Comparison of ENCODE assay signal across 12 mouse cellular contexts in the genomic region with DNA sequence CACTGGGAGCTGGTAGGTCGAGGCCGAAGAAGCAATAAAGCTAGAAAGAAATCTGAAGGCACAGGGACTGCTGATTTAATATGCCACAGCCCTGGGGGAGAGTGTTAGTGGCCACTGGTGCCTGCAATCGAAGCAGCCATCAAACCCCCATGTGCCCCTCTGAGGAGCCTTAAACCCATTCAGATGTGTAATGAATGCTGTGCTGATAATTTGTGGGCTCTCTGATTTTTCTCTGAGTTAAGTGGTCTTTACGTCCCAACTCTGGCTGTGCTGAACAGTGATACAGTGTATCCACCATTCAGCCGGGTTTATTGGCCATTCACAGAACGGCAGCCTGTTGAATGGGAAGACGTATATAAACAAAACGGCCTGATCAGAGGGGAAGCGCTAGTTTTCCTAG.
DNase-seq lines count a peak whose midpoint lies in the region; ATAC-seq and TF ChIP-seq lines count a peak whose summit lies in the region.
"Had no signal": no experiment of that assay in that cellular context is flagged by ENCODE, and none has a peak within 500 bp of the region (broad histone marks: within the 10 kb centered on the region; RNA-seq: fewer than 3 reads in every experiment).

No protein-coding gene starts in this region.

- no peak for DNase-seq in hindbrain, embryonic 11.5 days (ENCODE audit: low spot score)
- DNase-seq in hindbrain, embryonic 10.5 days (ENCODE audit: low spot score) = no peak
- no peak for DNase-seq in midbrain, embryonic 10.5 days (ENCODE audit: low spot score)
- no peak for DNase-seq in hindbrain, embryonic 14.5 days (ENCODE audit: low spot score)
- no peak for DNase-seq in cerebellum, adult 2 months
- no peak for DNase-seq in right cerebral cortex, postnatal 25 days
- DNase-seq: adrenal gland, postnatal 25 days; liver, embryonic 13.5 days; thymus, postnatal 36 days had no signal

- no peak overlapping the region for H3K9ac ChIP-seq in hindbrain, embryonic 11.5 days (ENCODE audit: low read depth, low read length)
- H3K9ac ChIP-seq in midbrain, embryonic 12.5 days (replicated peaks) = no peak overlapping the region
- H3K9ac ChIP-seq in hindbrain, embryonic 14.5 days = no peak overlapping the region
- no peak overlapping the region for H3K9ac ChIP-seq in neural tube, embryonic 13.5 days
- H3K9ac ChIP-seq: liver, embryonic 13.5 days had no signal

- TF ChIP-seq POLR2A in cerebellum, adult 2 months (IDR thresholded peaks at IDR 0.05; ENCODE audit: borderline replicate concordance, insufficient read depth, low read length) = no peak

- no peaks in the 10 kb centered on the region for H3K9me3 ChIP-seq in hindbrain, embryonic 11.5 days (ENCODE audit: control insufficient read depth, low read length)
- H3K9me3 ChIP-seq in hindbrain, embryonic 10.5 days = no peaks in the 10 kb centered on the region
- H3K9me3 ChIP-seq in midbrain, embryonic 12.5 days = no peaks in the 10 kb centered on the region
- H3K9me3 ChIP-seq in midbrain, embryonic 10.5 days (replicated peaks) = no peaks in the 10 kb centered on the region
- H3K9me3 ChIP-seq in hindbrain, embryonic 14.5 days (ENCODE audit: control insufficient read depth, low read length) = no peaks in the 10 kb centered on the region
- H3K9me3 ChIP-seq in neural tube, embryonic 13.5 days = no peaks in the 10 kb centered on the region
- H3K9me3 ChIP-seq: liver, embryonic 13.5 days had no signal

- H3K4me3 ChIP-seq in hindbrain, embryonic 11.5 days (ENCODE audit: low read depth, low read length) = no peak overlapping the region
- H3K4me3 ChIP-seq in hindbrain, embryonic 10.5 days = no peak overlapping the region
- no peak overlapping the region for H3K4me3 ChIP-seq in midbrain, embryonic 12.5 days
- H3K4me3 ChIP-seq in midbrain, embryonic 10.5 days = no peak overlapping the region
- H3K4me3 ChIP-seq in hindbrain, embryonic 14.5 days (replicated peaks; ENCODE audit: low read length) = no peak overlapping the region
- H3K4me3 ChIP-seq in neural tube, embryonic 13.5 days = no peak overlapping the region
- H3K4me3 ChIP-seq in cerebellum, adult 2 months (replicated peaks; ENCODE audit: insufficient read depth, low read depth, low read length) = no peak overlapping the region
- H3K4me3 ChIP-seq: liver, embryonic 13.5 days had no signal

- no peak overlapping the region for H3K27ac ChIP-seq in hindbrain, embryonic 11.5 days (ENCODE audit: low read depth, low read length)
- H3K27ac ChIP-seq in hindbrain, embryonic 10.5 days = no peak overlapping the region
- H3K27ac ChIP-seq in midbrain, embryonic 12.5 days (replicated peaks) = no peak overlapping the region
- no peak overlapping the region for H3K27ac ChIP-seq in midbrain, embryonic 10.5 days (replicated peaks)
- no peak overlapping the region for H3K27ac ChIP-seq in hindbrain, embryonic 14.5 days
- peak overlapping the region; percentile 59 for H3K27ac ChIP-seq in neural tube, embryonic 13.5 days (replicated peaks)
- H3K27ac ChIP-seq in cerebellum, adult 2 months (ENCODE audit: insufficient read depth, low read length) = no peak overlapping the region
- H3K27ac ChIP-seq: liver, embryonic 13.5 days had no signal

- no peak for TF ChIP-seq CTCF in cerebellum, adult 2 months (IDR thresholded peaks at IDR 0.05; ENCODE audit: borderline replicate concordance, insufficient read depth, low read depth, low read length)

- ATAC-seq in hindbrain, embryonic 11.5 days (ENCODE audit: low FRiP score) = peak; percentile 59
- peak; percentile 19; the same call in 1 of the 2 replicates for ATAC-seq in midbrain, embryonic 12.5 days (ENCODE audit: low FRiP score, low read depth)
- ATAC-seq in hindbrain, embryonic 14.5 days (ENCODE audit: low FRiP score) = peak; percentile 65; the same call in 1 of the 2 replicates
- peak; percentile 87 for ATAC-seq in neural tube, embryonic 13.5 days (ENCODE audit: low read depth)
- ATAC-seq: inflammation-experienced regulatory T-cells, adult 6 months had no signal

- no peaks in the 10 kb centered on the region for H3K4me1 ChIP-seq in hindbrain, embryonic 11.5 days (replicated peaks; ENCODE audit: control insufficient read depth, insufficient read depth, low read length)
- peaks cover 38% of the 10 kb centered on the region for H3K4me1 ChIP-seq in hindbrain, embryonic 10.5 days (replicated peaks)
- peaks cover 30% of the 10 kb centered on the region for H3K4me1 ChIP-seq in midbrain, embryonic 12.5 days
- H3K4me1 ChIP-seq in midbrain, embryonic 10.5 days = peaks cover 35% of the 10 kb centered on the region
- H3K4me1 ChIP-seq in hindbrain, embryonic 14.5 days (replicated peaks; ENCODE audit: control insufficient read depth, insufficient read depth, low read length) = peaks cover 29% of the 10 kb centered on the region
- peaks cover 38% of the 10 kb centered on the region for H3K4me1 ChIP-seq in neural tube, embryonic 13.5 days (replicated peaks)
- no peaks in the 10 kb centered on the region for H3K4me1 ChIP-seq in cerebellum, adult 2 months (ENCODE audit: control insufficient read depth, insufficient read depth, low read length)
- H3K4me1 ChIP-seq: liver, embryonic 13.5 days had no signal

- H3K36me3 ChIP-seq in hindbrain, embryonic 11.5 days (ENCODE audit: control insufficient read depth, insufficient read depth, low read length) = no peaks in the 10 kb centered on the region
- H3K36me3 ChIP-seq in hindbrain, embryonic 10.5 days = no peaks in the 10 kb centered on the region
- no peaks in the 10 kb centered on the region for H3K36me3 ChIP-seq in midbrain, embryonic 12.5 days
- no peaks in the 10 kb centered on the region for H3K36me3 ChIP-seq in midbrain, embryonic 10.5 days
- no peaks in the 10 kb centered on the region for H3K36me3 ChIP-seq in hindbrain, embryonic 14.5 days (replicated peaks; ENCODE audit: control insufficient read depth, insufficient read depth)
- H3K36me3 ChIP-seq in neural tube, embryonic 13.5 days = no peaks in the 10 kb centered on the region
- H3K36me3 ChIP-seq: liver, embryonic 13.5 days had no signal

- no peak overlapping the region for H3K4me2 ChIP-seq in hindbrain, embryonic 11.5 days (replicated peaks; ENCODE audit: low read depth, low read length)
- H3K4me2 ChIP-seq in midbrain, embryonic 12.5 days (replicated peaks) = no peak overlapping the region
- H3K4me2 ChIP-seq in hindbrain, embryonic 14.5 days (replicated peaks) = peak overlapping the region; percentile 28
- peak overlapping the region; percentile 31 for H3K4me2 ChIP-seq in neural tube, embryonic 13.5 days
- H3K4me2 ChIP-seq: liver, embryonic 13.5 days had no signal

- no peaks in the 10 kb centered on the region for H3K27me3 ChIP-seq in hindbrain, embryonic 11.5 days (ENCODE audit: control insufficient read depth, insufficient read depth, low read length)
- H3K27me3 ChIP-seq in hindbrain, embryonic 10.5 days (ENCODE audit: insufficient read depth, poor library complexity, severe bottlenecking) = no peaks in the 10 kb centered on the region; the same call in 1 of the 2 replicates
- peaks cover 44% of the 10 kb centered on the region for H3K27me3 ChIP-seq in midbrain, embryonic 12.5 days
- peaks cover 66% of the 10 kb centered on the region for H3K27me3 ChIP-seq in midbrain, embryonic 10.5 days (ENCODE audit: low read depth, poor library complexity, severe bottlenecking)
- H3K27me3 ChIP-seq in hindbrain, embryonic 14.5 days (ENCODE audit: control insufficient read depth, insufficient read depth, low read length) = 0 out of 2 replicates have a peak, but pooled peaks cover 4% of the 10 kb centered on the region
- H3K27me3 ChIP-seq in neural tube, embryonic 13.5 days = peaks cover 43% of the 10 kb centered on the region
- H3K27me3 ChIP-seq in cerebellum, adult 2 months (ENCODE audit: control insufficient read depth, insufficient read depth, low read length) = no peaks in the 10 kb centered on the region

- 70% methylated on average over 9 of the region's 9 CpGs for WGBS in hindbrain, embryonic 11.5 days
- 66% methylated on average over 9 of the region's 9 CpGs for WGBS in hindbrain, embryonic 10.5 days
- 44% methylated on average over 9 of the region's 9 CpGs for WGBS in midbrain, embryonic 12.5 days
- 59% methylated on average over 9 of the region's 9 CpGs for WGBS in midbrain, embryonic 10.5 days
- WGBS in hindbrain, embryonic 14.5 days = 32% methylated on average over 9 of the region's 9 CpGs
- 6% methylated on average over 9 of the region's 9 CpGs for WGBS in neural tube, embryonic 13.5 days
- 79% methylated on average over 9 of the region's 9 CpGs for WGBS in cerebellum, adult 2 months

Comparison
In these comparisons a context has a peak if more than half of its experiments do, and no peak if none do; other contexts are left out.
1. H3K4me2 ChIP-seq: peak in hindbrain, embryonic 14.5 days (single experiment) and neural tube, embryonic 13.5 days (single experiment); none in hindbrain, embryonic 11.5 days (single experiment) and midbrain, embryonic 12.5 days (single experiment).
2. ATAC-seq: peak in every context shown above with its lines; median percentile 87 in neural tube, embryonic 13.5 days; 65 in hindbrain, embryonic 14.5 days; 59 in hindbrain, embryonic 11.5 days; 19 in midbrain, embryonic 12.5 days.